Mouse (Mus musculus) lung, postnatal 0 days (tissue): ENCODE data around the gene Dchs2.

ENCODE experiments used
- CTCF ChIP-seq: IDR thresholded peaks from 2 replicates; pipeline ENCODE4 v1.5.1; 2016; ENCODE audit warnings: antibody characterized with exemption, mild to moderate bottlenecking
- EP300 ChIP-seq: IDR thresholded peaks from 2 replicates; pipeline ENCODE4 v1.6.1; 2016; ENCODE audit warnings: antibody characterized with exemption, mild to moderate bottlenecking, control low read depth

GRCm38 (mm10) chr3:83259421-83259820, 131.7 kb downstream of the Dchs2 start:
- TF ChIP-seq CTCF, result no peak
- TF ChIP-seq EP300, result no peak
